Mouse (Mus musculus) limb, embryonic 15.5 days (tissue): ENCODE measurements around the gene Yif1b. TPM values are rescaled to one million over a fixed set of nuclear protein-coding genes. Genes with fewer than 3 reads are reported as not detected.

Experiments
- ATAC-seq: fragments of 200-750 bp; cut with Nextera tagmentation; 2 replicates; pipeline ENCODE4 v1.8.0; 2017; ENCODE audit warnings: low read depth, moderate TSS enrichment; ENCODE audit not compliant: insufficient number of reproducible peaks, low FRiP score, low TSS enrichment
- H3K27ac ChIP-seq: fragments of 300-500 bp; sonication (generic); 2 replicates; pipeline ENCODE4 v1.5.1; 2015; ENCODE audit warnings: moderate library complexity, mild to moderate bottlenecking, inconsistent platforms
- H3K27me3 ChIP-seq: fragments of 300-500 bp; sonication (generic); 2 replicates; pipeline ENCODE4 v1.6.1; 2015; ENCODE audit warnings: inconsistent platforms
- H3K36me3 ChIP-seq: fragments of 300-500 bp; sonication (generic); 2 replicates; pipeline ENCODE4 v1.6.1; 2015; ENCODE audit warnings: inconsistent platforms
- H3K4me1 ChIP-seq: fragments of 300-500 bp; sonication (generic); 2 replicates; pipeline ENCODE4 v1.6.1; 2015; ENCODE audit warnings: inconsistent platforms
- H3K4me2 ChIP-seq: fragments of 300-500 bp; sonication (generic); 2 replicates; pipeline ENCODE4 v1.6.1; 2015; ENCODE audit warnings: mild to moderate bottlenecking, inconsistent platforms
- H3K4me3 ChIP-seq: fragments of 300-500 bp; sonication (generic); 2 replicates; pipeline ENCODE4 v1.5.1; 2015; ENCODE audit warnings: mild to moderate bottlenecking, inconsistent platforms
- H3K9ac ChIP-seq: fragments of 300-500 bp; sonication (generic); 2 replicates; pipeline ENCODE4 v1.6.1; 2015; ENCODE audit warnings: inconsistent platforms
- H3K9me3 ChIP-seq: fragments of 300-500 bp; sonication (generic); 2 replicates; pipeline ENCODE4 v1.6.1; 2016; ENCODE audit warnings: inconsistent platforms
- WGBS: fragments of 180-500 bp; shearing (Covaris S2); methylation state at CpG from one replicate; pipeline ENCODE4 v1.1.7; 2015; 5-methylcytosine and 5-hydroxymethylcytosine counted together
- polyA plus RNA-seq: library from polyadenylated mRNA; unstranded; fragments of >200 nt; fragmentation: Nextera tagmentation; extraction: Ambion mirVana; gene quantifications from 2 replicates; pipeline ENCODE4 v1.2.1, GENCODE M21; 2015

The Yif1b gene
- polyA plus RNA-seq, 1 experiment from 2014 or later, result 137 TPM

- no peaks in the 10 kb centered on the region for H3K9me3 ChIP-seq
- H3K4me2 ChIP-seq, result no peak overlapping the region
- H3K4me1 ChIP-seq, result peaks cover 18% of the 10 kb centered on the region
- peaks cover 14% of the 10 kb centered on the region; the same call in 1 of the 2 replicates for H3K27me3 ChIP-seq
- no peak overlapping the region for H3K9ac ChIP-seq
- no peak for ATAC-seq
- no peak overlapping the region for H3K4me3 ChIP-seq
- WGBS, result 80% methylated on average over 21 of the region's 21 CpGs
- H3K27ac ChIP-seq, result no peak overlapping the region
- peaks cover 29% of the 10 kb centered on the region for H3K36me3 ChIP-seq
Observed at GRCm38 (mm10) chr7:29246619-29247313, 8.6 kb downstream of the Yif1b start.

GRCm38 (mm10) chr7:29247314-29247700, 9.2 kb downstream of the Yif1b start:
- peak overlapping the region; percentile 13; the same call in 1 of the 2 replicates for H3K4me3 ChIP-seq
- H3K9me3 ChIP-seq, result no peaks in the 10 kb centered on the region
- peak overlapping the region; percentile 38 for H3K4me2 ChIP-seq
- peaks cover 18% of the 10 kb centered on the region for H3K4me1 ChIP-seq
- no peak for ATAC-seq
- H3K27ac ChIP-seq, result no peak overlapping the region
- H3K36me3 ChIP-seq, result peaks cover 29% of the 10 kb centered on the region
- no peak overlapping the region for H3K9ac ChIP-seq
- peaks cover 14% of the 10 kb centered on the region; the same call in 1 of the 2 replicates for H3K27me3 ChIP-seq
- WGBS, result 26% methylated on average over 16 of the region's 16 CpGs

GRCm38 (mm10) chr7:29247706-29248105, 9.6 kb downstream of the Yif1b start:
- H3K4me1 ChIP-seq, result peaks cover 18% of the 10 kb centered on the region
- peaks cover 14% of the 10 kb centered on the region; the same call in 1 of the 2 replicates for H3K27me3 ChIP-seq
- peak overlapping the region; percentile 13 for H3K4me3 ChIP-seq
- H3K9me3 ChIP-seq, result no peaks in the 10 kb centered on the region
- no peak overlapping the region for H3K27ac ChIP-seq
- WGBS, result 19% methylated on average over 19 of the region's 19 CpGs
- no peak for ATAC-seq
- H3K9ac ChIP-seq, result no peak overlapping the region
- H3K4me2 ChIP-seq, result peak overlapping the region; percentile 38
- peaks cover 29% of the 10 kb centered on the region for H3K36me3 ChIP-seq

GRCm38 (mm10) chr7:29248261-29248841, 10.2 kb downstream of the Yif1b start, which contains the start of gene 2200002D01Rik:
Gene 2200002D01Rik, minus strand, starts transcription at chr7:29248466.
- Histone ChIP-seq H3K4me1 (peaks cover 22% of the 10 kb centered on the region), H3K9me3 (no peaks in the 10 kb centered on the region), H3K27me3 (peaks cover 14% of the 10 kb centered on the region; the same call in 1 of the 2 replicates), H3K4me3 (peak within 1 kb of the TSS; percentile 13), H3K4me2 (peak within 1 kb of the TSS; percentile 38), H3K27ac (no peak within 1 kb of the TSS), H3K36me3 (peaks cover 29% of the 10 kb centered on the region), H3K9ac (no peak within 1 kb of the TSS)
- 16% methylated on average over 20 of the region's 20 CpGs for WGBS
- no peak for ATAC-seq

GRCm38 (mm10) chr7:29251166-29251565, 13.0 kb downstream of the Yif1b start:
- H3K9me3 ChIP-seq, result no peaks in the 10 kb centered on the region
- ATAC-seq, result no peak
- H3K4me2 ChIP-seq, result no peak overlapping the region
- H3K27me3 ChIP-seq, result peaks cover 14% of the 10 kb centered on the region; the same call in 1 of the 2 replicates
- H3K27ac ChIP-seq, result no peak overlapping the region
- no peak overlapping the region for H3K9ac ChIP-seq
- WGBS, result 70% methylated on average over 3 of the region's 3 CpGs
- no peak overlapping the region for H3K4me3 ChIP-seq
- H3K36me3 ChIP-seq, result peaks cover 5% of the 10 kb centered on the region
- H3K4me1 ChIP-seq, result peaks cover 22% of the 10 kb centered on the region

GRCm38 (mm10) chr7:29253842-29254241, 15.7 kb downstream of the Yif1b start:
- peaks cover 2% of the 10 kb centered on the region; the same call in 1 of the 2 replicates for H3K27me3 ChIP-seq
- no peaks in the 10 kb centered on the region; the same call in none of the 2 replicates for H3K36me3 ChIP-seq
- H3K4me1 ChIP-seq, result peaks cover 4% of the 10 kb centered on the region; the same call in 1 of the 2 replicates
- no peak overlapping the region for H3K4me3 ChIP-seq
- no peak for ATAC-seq
- no peak overlapping the region; the same call in 1 of the 2 replicates for H3K27ac ChIP-seq
- H3K4me2 ChIP-seq, result no peak overlapping the region
- no peak overlapping the region for H3K9ac ChIP-seq
- 45% methylated on average over 5 of the region's 5 CpGs for WGBS
- no peaks in the 10 kb centered on the region for H3K9me3 ChIP-seq

- Histone ChIP-seq H3K4me2 (no peak overlapping the region), H3K9me3 (no peaks in the 10 kb centered on the region), H3K9ac (no peak overlapping the region), H3K36me3 (no peaks in the 10 kb centered on the region; the same call in none of the 2 replicates), H3K27me3 (no peaks in the 10 kb centered on the region), H3K4me3 (no peak overlapping the region), H3K27ac (no peak overlapping the region), H3K4me1 (peaks cover 10% of the 10 kb centered on the region; the same call in 1 of the 2 replicates)
- 82% methylated on average over 4 of the region's 4 CpGs for WGBS
- ATAC-seq, result no peak
Observed at GRCm38 (mm10) chr7:29255875-29256274, 17.7 kb downstream of the Yif1b start.

GRCm38 (mm10) chr7:29257368-29257767, 19.2 kb downstream of the Yif1b start:
- no peak overlapping the region for H3K9ac ChIP-seq
- H3K27me3 ChIP-seq, result no peaks in the 10 kb centered on the region
- WGBS, result 73% methylated on average over 1 of the region's 1 CpGs
- H3K36me3 ChIP-seq, result no peaks in the 10 kb centered on the region; the same call in none of the 2 replicates
- ATAC-seq, result no peak
- H3K27ac ChIP-seq, result 0 out of 2 replicates have a peak overlapping the region, but pooled peaks have one; percentile 8
- H3K4me1 ChIP-seq, result peaks cover 12% of the 10 kb centered on the region
- H3K4me2 ChIP-seq, result no peak overlapping the region
- H3K9me3 ChIP-seq, result no peaks in the 10 kb centered on the region
- no peak overlapping the region for H3K4me3 ChIP-seq

GRCm38 (mm10) chr7:29259781-29260730, 21.9 kb downstream of the Yif1b start:
- no peak overlapping the region for H3K4me3 ChIP-seq
- no peak overlapping the region for H3K4me2 ChIP-seq
- peaks cover 9% of the 10 kb centered on the region; the same call in 1 of the 2 replicates for H3K4me1 ChIP-seq
- no peaks in the 10 kb centered on the region; the same call in none of the 2 replicates for H3K36me3 ChIP-seq
- H3K27me3 ChIP-seq, result no peaks in the 10 kb centered on the region
- H3K9me3 ChIP-seq, result no peaks in the 10 kb centered on the region
- H3K27ac ChIP-seq, result no peak overlapping the region
- no peak overlapping the region for H3K9ac ChIP-seq
- WGBS, result 70% methylated on average over 10 of the region's 10 CpGs
- ATAC-seq, result no peak

GRCm38 (mm10) chr7:29262151-29262550, 24.0 kb downstream of the Yif1b start:
- 63% methylated on average over 6 of the region's 6 CpGs for WGBS
- no peaks in the 10 kb centered on the region for H3K9me3 ChIP-seq
- no peak overlapping the region for H3K4me3 ChIP-seq
- H3K27ac ChIP-seq, result 0 out of 2 replicates have a peak overlapping the region, but pooled peaks have one; percentile 24
- H3K36me3 ChIP-seq, result no peaks in the 10 kb centered on the region; the same call in 1 of the 2 replicates
- H3K4me2 ChIP-seq, result no peak overlapping the region
- ATAC-seq, result no peak
- no peaks in the 10 kb centered on the region for H3K27me3 ChIP-seq
- H3K9ac ChIP-seq, result no peak overlapping the region
- peaks cover 11% of the 10 kb centered on the region; the same call in 1 of the 2 replicates for H3K4me1 ChIP-seq

GRCm38 (mm10) chr7:29263831-29264230, 25.7 kb downstream of the Yif1b start:
- no peak overlapping the region for H3K9ac ChIP-seq
- no peak overlapping the region for H3K4me3 ChIP-seq
- no peaks in the 10 kb centered on the region for H3K9me3 ChIP-seq
- no peak for ATAC-seq
- H3K27ac ChIP-seq, result no peak overlapping the region
- H3K36me3 ChIP-seq, result no peaks in the 10 kb centered on the region
- WGBS, result 88% methylated on average over 3 of the region's 3 CpGs
- H3K4me2 ChIP-seq, result no peak overlapping the region
- no peaks in the 10 kb centered on the region for H3K27me3 ChIP-seq
- H3K4me1 ChIP-seq, result peaks cover 11% of the 10 kb centered on the region; the same call in 1 of the 2 replicates
